Mouse (Mus musculus) hindbrain, embryonic 11.5 days (tissue): ENCODE measurements around the gene Grm5. TPM values are rescaled to one million over a fixed set of nuclear protein-coding genes. Genes with fewer than 3 reads are reported as not detected.
A peak's percentile ranks its signal among the peaks of the same experiment; 100 is the strongest.

Experiments used
- ATAC-seq: fragments of 200-750 bp; cut with Nextera tagmentation; 2 replicates; pipeline ENCODE4 v1.8.0; 2017; ENCODE audit warnings: mild to moderate bottlenecking, moderate TSS enrichment, moderate library complexity; ENCODE audit not compliant: low FRiP score
- DNase-seq: peaks from one replicate; pipeline ENCODE4 v3.0.0-alpha.2; 2015; ENCODE audit warnings: low spot score
- H3K27ac ChIP-seq: fragments of 300-500 bp; sonication (generic); 2 replicates; pipeline ENCODE4 v1.5.1; 2014; ENCODE audit warnings: mild to moderate bottlenecking, low read depth, low read length
- H3K27me3 ChIP-seq: fragments of 300-500 bp; sonication (generic); 2 replicates; pipeline ENCODE4 v1.6.1; 2014; ENCODE audit warnings: mild to moderate bottlenecking, low read length, moderate library complexity, mixed read lengths; ENCODE audit not compliant: control insufficient read depth, insufficient read depth
- H3K36me3 ChIP-seq: fragments of 300-500 bp; sonication (generic); 2 replicates; pipeline ENCODE4 v1.6.1; 2014; ENCODE audit warnings: mild to moderate bottlenecking, low read length, moderate library complexity, mixed read lengths; ENCODE audit not compliant: control insufficient read depth, insufficient read depth
- H3K4me1 ChIP-seq: fragments of 300-500 bp; sonication (generic); replicated peaks from 2 replicates; pipeline ENCODE4 v1.6.1; 2014; ENCODE audit warnings: low read length, mixed read lengths; ENCODE audit not compliant: control insufficient read depth, insufficient read depth
- H3K4me2 ChIP-seq: fragments of 300-500 bp; sonication (generic); replicated peaks from 2 replicates; pipeline ENCODE4 v1.6.1; 2014; ENCODE audit warnings: mild to moderate bottlenecking, low read depth, low read length
- H3K4me3 ChIP-seq: fragments of 300-500 bp; sonication (generic); 2 replicates; pipeline ENCODE4 v1.5.1; 2014; ENCODE audit warnings: low read depth, low read length
- H3K9ac ChIP-seq: fragments of 300-500 bp; sonication (generic); 2 replicates; pipeline ENCODE4 v1.6.1; 2014; ENCODE audit warnings: low read depth, low read length
- H3K9me3 ChIP-seq: fragments of 300-500 bp; sonication (generic); 2 replicates; pipeline ENCODE4 v1.6.1; 2016; ENCODE audit warnings: low read length; ENCODE audit not compliant: control insufficient read depth
- WGBS: fragments of 180-500 bp; shearing (Covaris S2); extraction: QIAGEN DNeasy Blood & Tissue Kit; methylation state at CpG from one replicate; pipeline ENCODE4 v1.1.7; 2014; 5-methylcytosine and 5-hydroxymethylcytosine counted together
- polyA plus RNA-seq: library from polyadenylated mRNA; unstranded; fragments of >200 nt; fragmentation: Nextera tagmentation; extraction: Ambion mirVana; gene quantifications from 2 replicates; pipeline ENCODE4 v1.2.1, GENCODE M21; 2014

Gene Grm5
- polyA plus RNA-seq: 0.42 and 0.75 TPM in 2 replicates

- Histone ChIP-seq H3K27me3 (peaks cover 2% of the 10 kb centered on the region; the same call in 1 of the 2 replicates), H3K4me2 (peak within 1 kb of the TSS; percentile 73), H3K9ac (no peak within 1 kb of the TSS), H3K27ac (no peak within 1 kb of the TSS), H3K9me3 (no peaks in the 10 kb centered on the region), H3K36me3 (no peaks in the 10 kb centered on the region), H3K4me1 (no peaks in the 10 kb centered on the region), H3K4me3 (peak within 1 kb of the TSS; percentile 32)
- no peak for DNase-seq
- ATAC-seq: peak; percentile 7; the same call in 1 of the 2 replicates
- 21% methylated on average over 2 of the region's 2 CpGs for WGBS
Observed at GRCm38 (mm10) chr7:87583868-87584267, at the start of gene Grm5. Grm5 (plus strand) TSS chr7:87584168.

GRCm38 (mm10) chr7:87539031-87539430 lies 44.9 kb upstream of the Grm5 start:
- Histone ChIP-seq H3K4me1 (no peaks in the 10 kb centered on the region), H3K9ac (no peak overlapping the region), H3K36me3 (no peaks in the 10 kb centered on the region), H3K9me3 (no peaks in the 10 kb centered on the region), H3K27me3 (no peaks in the 10 kb centered on the region), H3K4me3 (no peak overlapping the region), H3K27ac (no peak overlapping the region), H3K4me2 (no peak overlapping the region)
- DNase-seq (no peak), ATAC-seq (no peak)

- DNase-seq (no peak), ATAC-seq (no peak)
- Histone ChIP-seq H3K4me2 (no peak overlapping the region), H3K27me3 (no peaks in the 10 kb centered on the region), H3K4me3 (no peak overlapping the region), H3K27ac (no peak overlapping the region), H3K9me3 (no peaks in the 10 kb centered on the region), H3K9ac (no peak overlapping the region), H3K4me1 (no peaks in the 10 kb centered on the region), H3K36me3 (no peaks in the 10 kb centered on the region)
- whole genome bisulfite sequencing: 47% methylated on average over 1 of the region's 1 CpGs
Observed at GRCm38 (mm10) chr7:87565300-87565699, 18.7 kb upstream of the Grm5 start.

GRCm38 (mm10) chr7:87566476-87566875 lies 17.5 kb upstream of the Grm5 start:
- Histone ChIP-seq H3K36me3 (no peaks in the 10 kb centered on the region), H3K4me3 (no peak overlapping the region), H3K27me3 (no peaks in the 10 kb centered on the region), H3K9me3 (no peaks in the 10 kb centered on the region), H3K4me1 (no peaks in the 10 kb centered on the region), H3K4me2 (no peak overlapping the region), H3K27ac (no peak overlapping the region), H3K9ac (no peak overlapping the region)
- DNase-seq (peak; percentile 58), ATAC-seq (no peak)

GRCm38 (mm10) chr7:87584281-87584701 lies 323 bp downstream of the Grm5 start:
- Histone ChIP-seq H3K27ac (no peak overlapping the region), H3K4me2 (peak overlapping the region; percentile 73), H3K9ac (no peak overlapping the region), H3K4me3 (peak overlapping the region; percentile 32), H3K4me1 (no peaks in the 10 kb centered on the region), H3K27me3 (peaks cover 2% of the 10 kb centered on the region; the same call in 1 of the 2 replicates), H3K36me3 (no peaks in the 10 kb centered on the region), H3K9me3 (no peaks in the 10 kb centered on the region)
- WGBS: 2% methylated on average over 28 of the region's 28 CpGs
- DNase-seq: peak; percentile 71
- ATAC-seq: peak; percentile 95

- no peaks in the 10 kb centered on the region for H3K4me1 ChIP-seq
- DNase-seq (no peak), ATAC-seq (no peak)
- H3K27ac ChIP-seq: no peak overlapping the region
- no peak overlapping the region for H3K4me3 ChIP-seq
- no peak overlapping the region for H3K4me2 ChIP-seq
- peaks cover 2% of the 10 kb centered on the region; the same call in 1 of the 2 replicates for H3K27me3 ChIP-seq
- no peak overlapping the region for H3K9ac ChIP-seq
- 15% methylated on average over 10 of the region's 10 CpGs for WGBS
- H3K36me3 ChIP-seq: no peaks in the 10 kb centered on the region
- H3K9me3 ChIP-seq: no peaks in the 10 kb centered on the region
Observed at GRCm38 (mm10) chr7:87586271-87586937, 2.4 kb downstream of the Grm5 start.

GRCm38 (mm10) chr7:87587976-87588375 lies 4.0 kb downstream of the Grm5 start:
- Histone ChIP-seq H3K4me1 (no peaks in the 10 kb centered on the region), H3K27ac (no peak overlapping the region), H3K4me3 (no peak overlapping the region), H3K36me3 (no peaks in the 10 kb centered on the region), H3K4me2 (no peak overlapping the region), H3K27me3 (peaks cover 2% of the 10 kb centered on the region; the same call in 1 of the 2 replicates), H3K9me3 (no peaks in the 10 kb centered on the region), H3K9ac (no peak overlapping the region)
- WGBS: 32% methylated on average over 1 of the region's 1 CpGs
- DNase-seq (peak; percentile 28), ATAC-seq (no peak)

- Histone ChIP-seq H3K9ac (no peak overlapping the region), H3K4me1 (no peaks in the 10 kb centered on the region), H3K9me3 (no peaks in the 10 kb centered on the region), H3K27me3 (no peaks in the 10 kb centered on the region), H3K4me2 (no peak overlapping the region), H3K36me3 (no peaks in the 10 kb centered on the region), H3K27ac (no peak overlapping the region), H3K4me3 (no peak overlapping the region)
- no peak for ATAC-seq
- 76% methylated on average over 2 of the region's 2 CpGs for WGBS
- no peak for DNase-seq
Observed at GRCm38 (mm10) chr7:87626251-87626650, 42.3 kb downstream of the Grm5 start.

- no peak overlapping the region for H3K4me2 ChIP-seq
- no peak for DNase-seq
- no peaks in the 10 kb centered on the region for H3K27me3 ChIP-seq
- no peak overlapping the region for H3K9ac ChIP-seq
- no peak overlapping the region for H3K27ac ChIP-seq
- 34% methylated on average over 1 of the region's 1 CpGs for WGBS
- H3K36me3 ChIP-seq: no peaks in the 10 kb centered on the region
- no peaks in the 10 kb centered on the region for H3K4me1 ChIP-seq
- H3K9me3 ChIP-seq: no peaks in the 10 kb centered on the region
- no peak for ATAC-seq
- no peak overlapping the region for H3K4me3 ChIP-seq
Observed at GRCm38 (mm10) chr7:87635530-87635929, 51.6 kb downstream of the Grm5 start.
